Mouse (Mus musculus): ENCODE measurements around the gene Colq. TPM values are rescaled to one million over a fixed set of nuclear protein-coding genes. Genes with fewer than 3 reads are reported as not detected.

Colq gene
- total RNA-seq, 2 experiments from 2014 or later = 8.3 to 9.4 TPM

DNA sequence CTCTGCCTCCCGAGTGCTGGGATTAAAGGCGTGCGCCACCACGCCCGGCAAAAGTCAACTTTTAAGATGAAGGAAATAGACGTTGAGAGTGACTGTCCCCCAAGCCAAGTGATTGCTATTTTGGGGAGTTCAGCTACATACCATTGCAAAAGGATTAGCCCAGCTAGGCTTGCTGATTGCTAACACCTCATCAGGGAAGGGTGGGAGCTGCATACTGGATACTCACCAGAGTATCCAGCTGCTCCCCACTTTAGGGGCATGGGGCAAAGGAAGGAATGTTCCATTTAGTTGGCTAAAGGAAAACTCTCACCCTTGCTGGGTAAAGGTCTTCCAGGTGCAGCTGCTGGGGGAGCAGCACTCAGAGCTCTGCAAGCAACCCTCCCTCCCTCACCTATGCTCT is 103.1 kb downstream of the Colq start:
- intact Hi-C loops (cut with DNase I; ENCODE audit: low total_unique reads) = no loop called here
- DNase-seq = no peak

DNA sequence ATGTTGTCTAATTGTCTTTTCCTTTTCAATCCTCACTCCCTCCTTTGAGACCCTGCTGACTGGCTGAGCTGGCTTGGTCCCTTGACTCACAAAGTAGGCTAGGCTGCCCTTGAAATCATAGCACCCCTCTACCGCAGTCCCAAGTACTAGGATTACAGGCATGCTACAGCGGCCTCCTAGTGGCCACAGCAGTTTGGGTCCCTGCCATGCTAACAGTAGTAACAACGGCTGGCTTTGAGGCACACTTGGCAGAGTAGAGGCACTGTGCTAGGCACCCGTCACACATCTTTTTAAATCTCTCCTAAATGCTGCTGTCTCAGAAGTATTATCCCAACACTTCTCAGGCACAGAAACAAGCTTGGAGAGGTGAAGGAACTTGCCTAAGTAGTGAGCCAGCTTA is 104.7 kb downstream of the Colq start:
- peak; percentile 15 for DNase-seq
- intact Hi-C loops (cut with DNase I; ENCODE audit: low total_unique reads) = no loop called here

DNA sequence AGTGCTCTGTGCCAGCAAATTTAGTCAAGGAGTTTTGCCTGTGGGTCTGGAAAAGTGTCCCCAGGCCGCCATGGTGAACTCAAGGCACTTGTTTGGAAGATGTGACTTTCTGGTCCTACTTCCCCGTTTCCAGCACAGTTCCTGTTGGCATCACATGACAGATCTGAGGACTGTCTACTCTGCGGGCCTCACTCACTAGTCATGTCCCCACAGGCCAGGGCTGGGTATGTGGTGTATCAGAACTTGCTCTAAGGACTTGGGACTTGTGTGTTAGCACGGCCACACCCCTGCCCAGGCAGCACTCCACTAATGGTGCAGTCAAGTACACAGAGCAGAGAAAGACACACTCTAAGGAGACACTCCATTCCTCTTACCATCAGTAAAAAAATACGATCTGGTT is 108.7 kb downstream of the Colq start:
- intact Hi-C loops (cut with DNase I; ENCODE audit: low total_unique reads) = no loop called here
- no peak for DNase-seq

DNA sequence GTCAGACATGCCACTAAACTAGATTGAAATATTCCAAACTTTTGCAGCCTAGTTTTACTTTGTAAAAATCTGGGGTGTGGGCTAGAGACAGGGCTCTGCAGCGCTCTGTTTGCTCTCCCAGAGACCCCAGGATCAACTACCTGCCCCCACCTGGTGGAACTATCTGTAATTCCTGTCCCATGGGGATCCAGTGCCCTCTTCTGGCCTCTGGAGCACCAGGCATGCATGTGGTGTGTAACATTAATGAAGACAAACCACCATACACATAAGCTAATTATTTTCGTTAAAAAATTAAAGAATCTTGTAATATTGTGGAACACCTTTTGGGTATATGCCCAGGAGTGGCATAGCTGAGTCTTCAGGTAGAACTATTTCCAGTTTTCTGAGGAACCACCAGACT is 117.8 kb downstream of the Colq start:
- DNase-seq = no peak
- intact Hi-C loops (cut with DNase I; ENCODE audit: low total_unique reads) = loop anchor here (5.0 kb wide), 2 partner anchors 106 to 201 kb away; no protein-coding TSS in a partner anchor

Other genes with a start within 250 kb of the Colq start
- gene Sh3bp5, start 155.3 kb downstream of the Colq start, total RNA-seq (2021) = 10 to 100 TPM; 50.8 to 56.6 TPM
- gene Eaf1, start 96.9 kb downstream of the Colq start, total RNA-seq (2021) = 10 to 100 TPM; 11.1 to 14.8 TPM
- 10 to 100 TPM in 1 of 2 experiments, 1 to 10 TPM in 1; 9.5 to 10.6 TPM for gene Mettl6, start 96.3 kb downstream of the Colq start, total RNA-seq (2021)
- gene Gm49387, start 49.5 kb upstream of the Colq start, total RNA-seq (2021) = not detected
- 1 to 10 TPM; 7.0 to 7.4 TPM for gene Btd, start 49.7 kb upstream of the Colq start, total RNA-seq (2021)
- gene Hacl1, start 49.9 kb upstream of the Colq start, total RNA-seq (2021) = 1 to 10 TPM; 7.3 to 8.1 TPM
- 10 to 100 TPM; 35.8 to 38.4 TPM for gene Ankrd28, start 239.3 kb upstream of the Colq start, total RNA-seq (2021)

Measured in gastrocnemius, postnatal 14 days (tissue).